Mouse (Mus musculus): ENCODE measurements around the gene H2-D1. TPM values are rescaled to one million over a fixed set of nuclear protein-coding genes. Genes with fewer than 3 reads are reported as not detected.

The H2-D1 gene
- total and polyA plus RNA-seq, 2 experiments: 506 to 676 TPM

DNA sequence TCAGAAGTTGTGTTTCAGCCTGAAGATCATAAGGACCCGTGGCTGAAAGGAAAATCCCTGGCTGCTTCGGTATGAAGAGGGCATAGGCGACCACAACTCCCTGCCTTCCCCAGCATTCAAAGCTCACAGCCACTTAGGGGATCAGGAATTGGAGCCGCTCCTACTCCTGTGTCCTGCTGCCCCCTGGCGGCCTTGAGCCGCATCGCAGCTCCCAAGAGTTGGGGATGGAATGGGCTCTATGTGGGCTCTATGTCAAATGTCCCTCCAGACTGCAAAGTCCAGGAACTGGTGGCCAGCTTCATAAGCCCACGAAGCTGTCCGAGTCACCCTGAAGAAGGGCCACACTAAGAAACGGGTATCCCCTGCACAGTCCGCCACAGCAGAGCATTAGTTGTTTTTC, 12.2 kb downstream of the H2-D1 start:
- Histone ChIP-seq H3K9ac (ENCODE audit: low read depth, low read length) (no peak overlapping the region), H3K79me2 (ENCODE audit: control insufficient read depth, insufficient read depth, low read length) (no peaks in the 10 kb centered on the region), H3K36me3 (ENCODE audit: control insufficient read depth, insufficient read depth, low read length) (no peaks in the 10 kb centered on the region), H3K27me3 (ENCODE audit: control insufficient read depth, insufficient read depth, low read length) (peaks cover 7% of the 10 kb centered on the region; the same call in 1 of the 2 replicates), H3K4me1 (ENCODE audit: control insufficient read depth, insufficient read depth, low read length) (peaks cover 1% of the 10 kb centered on the region; the same call in 1 of the 2 replicates), H3K4me3 (ENCODE audit: insufficient read depth, low read depth, low read length) (no peak overlapping the region), H3K27ac (replicated peaks; ENCODE audit: insufficient read depth, low read depth, low read length) (no peak overlapping the region)
- peak; percentile 43 for DNase-seq (ENCODE audit: extremely low read depth, low read depth, low spot score)
- no peak for TF ChIP-seq POLR2A (IDR thresholded peaks at IDR 0.05; ENCODE audit: extremely low read depth, insufficient read depth, low read length)
- TF ChIP-seq CTCF (IDR thresholded peaks at IDR 0.05; ENCODE audit: low read depth, low read length): peak; percentile 95
- 5% methylated on average over 11 of the region's 11 CpGs for WGBS

GRCm38 (mm10) chr17:35276304-35276864, 13.9 kb downstream of the H2-D1 start:
- Histone ChIP-seq H3K4me1 (ENCODE audit: control insufficient read depth, insufficient read depth, low read length) (peaks cover 1% of the 10 kb centered on the region; the same call in 1 of the 2 replicates), H3K9ac (ENCODE audit: low read depth, low read length) (no peak overlapping the region), H3K27ac (replicated peaks; ENCODE audit: insufficient read depth, low read depth, low read length) (no peak overlapping the region), H3K79me2 (ENCODE audit: control insufficient read depth, insufficient read depth, low read length) (no peaks in the 10 kb centered on the region), H3K27me3 (ENCODE audit: control insufficient read depth, insufficient read depth, low read length) (peaks cover 7% of the 10 kb centered on the region; the same call in 1 of the 2 replicates), H3K36me3 (ENCODE audit: control insufficient read depth, insufficient read depth, low read length) (no peaks in the 10 kb centered on the region), H3K4me3 (ENCODE audit: insufficient read depth, low read depth, low read length) (no peak overlapping the region)
- no peak for TF ChIP-seq POLR2A (IDR thresholded peaks at IDR 0.05; ENCODE audit: extremely low read depth, insufficient read depth, low read length)
- TF ChIP-seq CTCF (IDR thresholded peaks at IDR 0.05; ENCODE audit: low read depth, low read length): no peak
- WGBS: 25% methylated on average over 13 of the region's 13 CpGs
- DNase-seq (ENCODE audit: extremely low read depth, low read depth, low spot score): no peak

GRCm38 (mm10) chr17:35278049-35278448, 15.5 kb downstream of the H2-D1 start:
- DNase-seq (ENCODE audit: extremely low read depth, low read depth, low spot score): no peak
- H3K36me3 ChIP-seq (ENCODE audit: control insufficient read depth, insufficient read depth, low read length): no peaks in the 10 kb centered on the region
- H3K9ac ChIP-seq (ENCODE audit: low read depth, low read length): no peak overlapping the region
- H3K27me3 ChIP-seq (ENCODE audit: control insufficient read depth, insufficient read depth, low read length): peaks cover 7% of the 10 kb centered on the region; the same call in 1 of the 2 replicates
- no peak for TF ChIP-seq CTCF (IDR thresholded peaks at IDR 0.05; ENCODE audit: low read depth, low read length)
- TF ChIP-seq POLR2A (IDR thresholded peaks at IDR 0.05; ENCODE audit: extremely low read depth, insufficient read depth, low read length): no peak
- peaks cover 1% of the 10 kb centered on the region; the same call in 1 of the 2 replicates for H3K4me1 ChIP-seq (ENCODE audit: control insufficient read depth, insufficient read depth, low read length)
- WGBS: 72% methylated on average over 8 of the region's 8 CpGs
- H3K27ac ChIP-seq (replicated peaks; ENCODE audit: insufficient read depth, low read depth, low read length): no peak overlapping the region
- H3K4me3 ChIP-seq (ENCODE audit: insufficient read depth, low read depth, low read length): no peak overlapping the region
- no peaks in the 10 kb centered on the region for H3K79me2 ChIP-seq (ENCODE audit: control insufficient read depth, insufficient read depth, low read length)

DNA sequence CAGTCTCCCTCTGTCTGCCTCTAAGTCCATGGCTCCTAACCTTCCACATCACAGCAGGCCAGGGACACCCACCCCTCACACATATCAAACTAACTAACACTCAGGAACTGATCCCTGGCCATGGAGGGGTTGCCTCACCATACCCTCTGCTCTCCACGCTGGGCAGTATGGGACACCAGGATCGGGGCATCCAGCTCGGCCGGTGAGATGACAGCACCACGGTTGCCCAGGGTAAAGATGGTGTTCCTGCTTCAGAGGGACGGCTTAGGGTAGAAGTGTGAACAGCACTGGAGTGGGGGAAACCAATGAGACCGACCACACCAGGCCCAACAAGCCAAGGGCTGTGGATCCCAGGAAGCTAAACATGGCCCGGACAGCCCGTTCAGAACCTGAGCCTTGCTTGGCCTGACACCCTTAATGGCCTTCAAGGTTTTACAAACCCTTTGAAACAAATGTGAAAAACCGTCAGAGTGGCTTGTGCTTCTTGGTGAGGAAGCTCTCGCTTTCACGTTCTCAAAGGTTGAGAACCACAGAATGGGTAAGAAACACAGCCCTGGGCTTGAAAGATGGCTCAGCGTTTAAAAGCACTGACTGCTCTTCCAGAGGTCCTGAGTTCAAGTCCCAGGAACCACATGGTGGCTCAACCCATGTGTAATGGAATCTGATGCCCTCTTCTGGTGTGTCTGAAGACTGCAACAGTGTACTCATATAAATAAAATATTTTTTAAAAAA, 16.6 kb downstream of the H2-D1 start:
- H3K79me2 ChIP-seq (ENCODE audit: control insufficient read depth, insufficient read depth, low read length): no peaks in the 10 kb centered on the region
- TF ChIP-seq POLR2A (IDR thresholded peaks at IDR 0.05; ENCODE audit: extremely low read depth, insufficient read depth, low read length) (no peak), CTCF (IDR thresholded peaks at IDR 0.05; ENCODE audit: low read depth, low read length) (no peak)
- peaks cover 1% of the 10 kb centered on the region; the same call in 1 of the 2 replicates for H3K4me1 ChIP-seq (ENCODE audit: control insufficient read depth, insufficient read depth, low read length)
- no peak overlapping the region for H3K4me3 ChIP-seq (ENCODE audit: insufficient read depth, low read depth, low read length)
- 93% methylated on average over 13 of the region's 13 CpGs for WGBS
- no peaks in the 10 kb centered on the region for H3K36me3 ChIP-seq (ENCODE audit: control insufficient read depth, insufficient read depth, low read length)
- H3K27ac ChIP-seq (replicated peaks; ENCODE audit: insufficient read depth, low read depth, low read length): no peak overlapping the region
- no peak for DNase-seq (ENCODE audit: extremely low read depth, low read depth, low spot score)
- no peak overlapping the region for H3K9ac ChIP-seq (ENCODE audit: low read depth, low read length)
- H3K27me3 ChIP-seq (ENCODE audit: control insufficient read depth, insufficient read depth, low read length): peaks cover 7% of the 10 kb centered on the region; the same call in 1 of the 2 replicates

DNA sequence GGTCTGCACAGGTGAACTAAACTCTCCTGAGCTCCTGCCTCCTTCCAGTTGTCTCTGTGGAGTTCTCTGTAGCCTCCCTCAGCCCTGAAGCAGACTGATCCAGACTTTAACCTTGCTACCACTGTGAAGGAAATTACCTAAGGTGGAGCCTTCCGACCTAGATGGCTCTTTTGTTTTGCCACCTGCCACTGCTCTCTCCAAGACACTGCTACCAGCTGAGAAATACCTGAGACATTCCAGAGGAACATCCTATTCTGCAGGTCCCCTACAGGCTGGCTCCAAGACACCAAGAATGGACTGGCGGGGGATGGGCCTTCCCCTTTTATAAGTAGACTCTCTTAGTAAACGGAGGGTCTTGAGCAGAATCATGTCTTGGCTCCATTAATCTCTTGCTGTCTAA, 17.7 kb downstream of the H2-D1 start:
- no peak for DNase-seq (ENCODE audit: extremely low read depth, low read depth, low spot score)
- H3K4me1 ChIP-seq (ENCODE audit: control insufficient read depth, insufficient read depth, low read length): no peaks in the 10 kb centered on the region
- no peaks in the 10 kb centered on the region for H3K36me3 ChIP-seq (ENCODE audit: control insufficient read depth, insufficient read depth, low read length)
- TF ChIP-seq POLR2A (IDR thresholded peaks at IDR 0.05; ENCODE audit: extremely low read depth, insufficient read depth, low read length) (no peak), CTCF (IDR thresholded peaks at IDR 0.05; ENCODE audit: low read depth, low read length) (no peak)
- no peaks in the 10 kb centered on the region for H3K79me2 ChIP-seq (ENCODE audit: control insufficient read depth, insufficient read depth, low read length)
- peaks cover 7% of the 10 kb centered on the region; the same call in 1 of the 2 replicates for H3K27me3 ChIP-seq (ENCODE audit: control insufficient read depth, insufficient read depth, low read length)
- no peak overlapping the region for H3K4me3 ChIP-seq (ENCODE audit: insufficient read depth, low read depth, low read length)
- H3K9ac ChIP-seq (ENCODE audit: low read depth, low read length): no peak overlapping the region
- WGBS: 86% methylated on average over 3 of the region's 3 CpGs
- no peak overlapping the region for H3K27ac ChIP-seq (replicated peaks; ENCODE audit: insufficient read depth, low read depth, low read length)

GRCm38 (mm10) chr17:35285431-35285830, 22.9 kb downstream of the H2-D1 start:
- Histone ChIP-seq H3K27ac (replicated peaks; ENCODE audit: insufficient read depth, low read depth, low read length) (no peak overlapping the region), H3K27me3 (ENCODE audit: control insufficient read depth, insufficient read depth, low read length) (no peaks in the 10 kb centered on the region), H3K36me3 (ENCODE audit: control insufficient read depth, insufficient read depth, low read length) (no peaks in the 10 kb centered on the region), H3K79me2 (ENCODE audit: control insufficient read depth, insufficient read depth, low read length) (no peaks in the 10 kb centered on the region), H3K9ac (ENCODE audit: low read depth, low read length) (no peak overlapping the region), H3K4me3 (ENCODE audit: insufficient read depth, low read depth, low read length) (no peak overlapping the region), H3K4me1 (ENCODE audit: control insufficient read depth, insufficient read depth, low read length) (no peaks in the 10 kb centered on the region)
- TF ChIP-seq CTCF (IDR thresholded peaks at IDR 0.05; ENCODE audit: low read depth, low read length): no peak
- no peak for TF ChIP-seq POLR2A (IDR thresholded peaks at IDR 0.05; ENCODE audit: extremely low read depth, insufficient read depth, low read length)
- DNase-seq (ENCODE audit: extremely low read depth, low read depth, low spot score): no peak

Measured in liver, adult 2 months (tissue).